Mouse (Mus musculus) sigmoid colon, adult 10 weeks (tissue): Measurements from ENCODE around the gene Ptgs1. TPM values are rescaled to one million over a fixed set of nuclear protein-coding genes. Genes with fewer than 3 reads are reported as not detected.

Experiments used
- polyA plus RNA-seq: library from polyadenylated mRNA; stranded (reverse); fragments of 350-450 nt; fragmentation: Illumina TruSeq; extraction: RNeasy Lipid Tissue Mini Kit (QIAGEN cat#74804); gene quantifications from one replicate; pipeline ENCODE4 v1.2.3, GENCODE M21; 2014; ENCODE audit warnings: low read depth, low replicate concordance

Ptgs1 gene
- polyA plus RNA-seq, result 30.7 TPM

GRCm38 (mm10) chr2:36230366-36230765, at the start of gene Ptgs1:
Ptgs1 (plus strand) TSS chr2:36230426.

Other genes with a start within 250 kb of the Ptgs1 start
- 4.8 TPM for gene Ndufa8, start 181.0 kb upstream of the Ptgs1 start, polyA plus RNA-seq
- not detected for gene Morn5, start 181.0 kb upstream of the Ptgs1 start, polyA plus RNA-seq
- not detected for gene Lhx6, start 125.0 kb upstream of the Ptgs1 start, polyA plus RNA-seq
- 14.2 TPM for gene Mrrf, start 94.0 kb upstream of the Ptgs1 start, polyA plus RNA-seq
- gene Rbm18, start 93.7 kb upstream of the Ptgs1 start, polyA plus RNA-seq, result 69.7 TPM
- gene Olfr338, start 143.1 kb downstream of the Ptgs1 start, polyA plus RNA-seq, result not detected
- not detected for gene Olfr339, start 188.5 kb downstream of the Ptgs1 start, polyA plus RNA-seq
- gene Olfr340, start 222.2 kb downstream of the Ptgs1 start, polyA plus RNA-seq, result not detected